Mouse (Mus musculus): ENCODE results near the gene Olfr1248. TPM values are rescaled to one million over a fixed set of nuclear protein-coding genes. Genes with fewer than 3 reads are reported as not detected.

Olfr1248 gene
- polyA plus RNA-seq (2012; rRNA removed), result not detected in 2 replicates

DNA sequence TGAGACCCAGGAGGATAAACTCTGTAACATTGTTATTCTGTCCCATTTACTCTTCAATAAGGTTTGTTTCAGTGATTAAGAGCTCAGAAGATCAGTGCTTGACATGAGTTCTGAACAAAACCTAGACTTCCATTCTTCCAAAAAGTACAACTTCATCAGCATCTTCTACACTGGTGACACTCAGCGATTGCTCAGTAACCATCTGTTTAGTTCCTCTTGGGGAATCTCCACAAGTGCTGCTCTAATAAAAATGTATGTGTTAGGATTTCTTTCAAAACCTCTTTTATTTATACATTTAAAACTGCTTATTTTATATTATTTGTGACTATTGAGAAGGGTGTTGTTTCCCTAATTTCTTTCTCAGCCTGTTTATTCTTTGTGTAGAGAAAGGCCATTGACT, at the start of gene Olfr1248:
TSS of gene Olfr1248 (minus strand) at position 101 of the 400 bp plus-strand sequence.

GRCm38 (mm10) chr2:89661367-89661766, 43.3 kb upstream of the Olfr1248 start, which contains the start of gene Olfr1250:
Gene Olfr1250, minus strand, starts transcription at chr2:89661467.

GRCm38 (mm10) chr2:89634883-89635282, 16.8 kb upstream of the Olfr1248 start, which contains the start of gene Olfr1249:
Gene Olfr1249, minus strand, starts transcription at chr2:89634983.

GRCm38 (mm10) chr2:89614030-89614429, 4.0 kb downstream of the Olfr1248 start, which contains the start of gene Olfr1247:
Gene Olfr1247, minus strand, starts transcription at chr2:89614130.

DNA sequence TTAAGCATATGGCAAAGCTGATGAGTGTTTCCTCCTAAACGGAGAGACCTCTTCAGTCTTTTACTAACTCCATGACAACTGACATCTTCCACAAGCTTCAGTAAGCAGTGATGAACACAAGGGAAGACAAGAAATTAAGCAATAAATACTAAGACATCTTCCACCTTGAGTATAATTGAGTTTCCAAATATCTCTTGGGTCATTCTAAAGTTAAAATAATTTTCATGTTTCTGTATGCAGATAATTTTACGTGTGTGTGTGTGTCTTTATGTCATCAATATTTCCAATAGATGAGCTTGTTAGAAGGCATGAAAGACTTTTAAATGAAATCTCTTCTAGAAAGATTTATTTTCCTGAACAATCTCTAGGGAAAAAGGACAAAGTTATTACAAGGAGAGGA, 25.0 kb downstream of the Olfr1248 start, which contains the start of gene Olfr1246:
TSS of gene Olfr1246 (minus strand) at position 101 of the 400 bp plus-strand sequence.

DNA sequence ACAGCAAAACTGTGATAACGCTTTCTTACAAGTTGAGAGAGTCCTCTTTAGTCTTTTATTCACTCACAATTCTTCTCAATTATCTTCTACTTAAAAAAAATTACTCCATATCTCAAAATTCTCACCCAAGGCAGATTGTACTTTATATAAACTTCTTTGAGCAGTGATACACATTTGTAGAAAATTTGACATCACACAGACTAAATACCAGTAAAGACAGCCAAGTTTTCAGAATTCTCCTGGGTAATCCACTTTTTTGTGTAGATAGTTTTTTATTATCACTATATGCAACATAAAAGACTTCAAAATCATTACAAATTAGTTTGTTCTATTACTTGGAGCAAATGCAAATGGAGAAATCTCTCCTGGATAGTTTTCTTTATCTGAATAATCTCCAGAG, 39.7 kb downstream of the Olfr1248 start, which contains the start of gene Olfr1245:
TSS of gene Olfr1245 (minus strand) at position 101 of the 400 bp plus-strand sequence.

Other genes starting within 250 kb of the Olfr1248 start
- gene Olfr1238, start 208.6 kb downstream of the Olfr1248 start, polyA plus RNA-seq (2012; rRNA removed), result not detected in 2 replicates
- not detected in 2 replicates for gene Olfr1239, start 197.8 kb downstream of the Olfr1248 start, polyA plus RNA-seq (2012; rRNA removed)
- gene Olfr1240, start 175.2 kb downstream of the Olfr1248 start, polyA plus RNA-seq (2012; rRNA removed), result not detected in 2 replicates
- gene Olfr1241, start 131.1 kb downstream of the Olfr1248 start, polyA plus RNA-seq (2012; rRNA removed), result not detected in 2 replicates
- gene Olfr1242, start 119.9 kb downstream of the Olfr1248 start, polyA plus RNA-seq (2012; rRNA removed), result not detected in 2 replicates
- not detected in 2 replicates for gene Olfr1243, start 86.8 kb downstream of the Olfr1248 start, polyA plus RNA-seq (2012; rRNA removed)
- gene Olfr1245, start 39.8 kb downstream of the Olfr1248 start, polyA plus RNA-seq (2012; rRNA removed), result not detected in 2 replicates
- not detected in 2 replicates for gene Olfr1246, start 25.1 kb downstream of the Olfr1248 start, polyA plus RNA-seq (2012; rRNA removed)
- not detected in 2 replicates for gene Olfr1247, start 4.1 kb downstream of the Olfr1248 start, polyA plus RNA-seq (2012; rRNA removed)
- gene Olfr1249, start 16.7 kb upstream of the Olfr1248 start, polyA plus RNA-seq (2012; rRNA removed), result not detected in 2 replicates
- gene Olfr1250, start 43.2 kb upstream of the Olfr1248 start, polyA plus RNA-seq (2012; rRNA removed), result not detected in 2 replicates
- not detected in 2 replicates for gene Olfr1251, start 53.7 kb upstream of the Olfr1248 start, polyA plus RNA-seq (2012; rRNA removed)
- gene Olfr1252, start 106.8 kb upstream of the Olfr1248 start, polyA plus RNA-seq (2012; rRNA removed), result not detected in 2 replicates
- gene Olfr1253, start 138.8 kb upstream of the Olfr1248 start, polyA plus RNA-seq (2012; rRNA removed), result not detected in 2 replicates
- not detected in 2 replicates for gene Olfr1254, start 175.4 kb upstream of the Olfr1248 start, polyA plus RNA-seq (2012; rRNA removed)
- gene Olfr1255, start 193.8 kb upstream of the Olfr1248 start, polyA plus RNA-seq (2012; rRNA removed), result not detected in 2 replicates
- gene Olfr1256, start 223.3 kb upstream of the Olfr1248 start, polyA plus RNA-seq (2012; rRNA removed), result not detected in 2 replicates
- gene Olfr48, start 230.0 kb upstream of the Olfr1248 start, polyA plus RNA-seq (2012; rRNA removed), result not detected in 2 replicates

Data from central nervous system, embryonic 11.5 days (tissue).